8 mouse cellular contexts compared by ENCODE assay signal in the genomic region with DNA sequence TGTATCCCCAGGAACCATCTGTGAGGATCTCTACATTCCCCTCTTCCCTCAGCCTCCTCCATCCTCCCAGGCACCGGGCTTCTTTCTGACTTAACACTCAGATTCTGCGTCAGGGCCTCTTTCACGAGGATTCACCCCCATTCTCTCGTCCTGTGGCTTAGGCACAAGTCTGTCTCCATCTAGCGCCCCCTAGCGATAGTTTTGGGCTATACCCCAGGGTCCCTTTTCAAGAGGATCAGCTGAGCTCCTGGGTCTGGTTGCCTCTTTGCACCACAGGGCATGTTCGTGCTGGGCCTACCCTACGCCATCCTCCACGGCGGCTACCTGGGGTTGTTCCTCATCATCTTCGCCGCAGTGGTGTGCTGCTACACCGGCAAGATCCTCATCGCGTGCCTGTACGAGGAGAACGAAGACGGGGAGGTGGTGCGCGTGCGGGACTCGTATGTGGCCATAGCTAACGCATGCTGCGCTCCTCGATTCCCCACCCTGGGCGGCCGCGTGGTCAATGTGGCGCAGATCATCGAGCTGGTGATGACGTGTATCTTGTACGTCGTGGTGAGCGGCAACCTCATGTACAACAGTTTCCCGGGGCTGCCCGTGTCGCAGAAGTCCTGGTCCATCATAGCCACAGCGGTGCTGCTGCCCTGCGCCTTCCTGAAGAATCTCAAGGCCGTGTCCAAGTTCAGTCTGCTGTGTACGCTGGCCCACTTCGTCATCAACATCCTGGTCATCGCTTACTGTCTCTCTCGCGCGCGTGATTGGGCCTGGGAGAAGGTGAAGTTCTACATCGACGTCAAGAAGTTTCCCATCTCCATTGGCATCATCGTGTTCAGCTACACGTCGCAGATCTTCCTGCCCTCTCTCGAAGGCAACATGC. TPM values are rescaled to one million over a fixed set of nuclear protein-coding genes. Genes with fewer than 3 reads are reported as not detected.
DNase-seq lines count a peak whose midpoint lies in the region; ATAC-seq and TF ChIP-seq lines count a peak whose summit lies in the region.

No protein-coding gene starts in this region.

- 4% methylated on average over 53 of the region's 53 CpGs for WGBS in heart, embryonic 12.5 days

- ATAC-seq in heart, embryonic 12.5 days (ENCODE audit: insufficient number of reproducible peaks, low FRiP score) = 0 out of 2 replicates have a peak, but pooled peaks have one; percentile 30

- TF ChIP-seq CTCF in MEL (IDR thresholded peaks at IDR 0.05 in 2 of 3, conservative IDR thresholded peaks at IDR 0.05 in 1 of 3; ENCODE audit: control insufficient read depth in 1 of 3, insufficient read depth in 1 of 3, low read depth in 2 of 3, low read length in 3 of 3, poor library complexity in 1 of 3, severe bottlenecking in 1 of 3) = peak; percentile 57 to 67 (median 58)

- no peak overlapping the region for H3K27ac ChIP-seq in MEL (ENCODE audit: control insufficient read depth, low read depth, low read length)
- no peak overlapping the region for H3K27ac ChIP-seq in heart, embryonic 12.5 days (ENCODE audit: poor library complexity, severe bottlenecking)

- H3K27me3 ChIP-seq in MEL (ENCODE audit: control insufficient read depth in 1 of 2, insufficient read depth in 2 of 2, low read length in 2 of 2) = no peaks in the 10 kb centered on the region
- H3K27me3 ChIP-seq in heart, embryonic 12.5 days (replicated peaks) = peaks cover 100% of the 10 kb centered on the region

- no peak for TF ChIP-seq POLR2A in MEL (IDR thresholded peaks at IDR 0.05; ENCODE audit: control insufficient read depth in 1 of 2, insufficient read depth in 1 of 2, low read depth in 1 of 2, low read length in 2 of 2, poor library complexity in 1 of 2)

- no peaks in the 10 kb centered on the region for H3K4me1 ChIP-seq in MEL (ENCODE audit: control insufficient read depth in 1 of 2, insufficient read depth in 2 of 2, low read length in 2 of 2)
- H3K4me1 ChIP-seq in heart, embryonic 12.5 days (replicated peaks) = peaks cover 36% of the 10 kb centered on the region

- H3K9ac ChIP-seq in MEL (ENCODE audit: control insufficient read depth, low read depth, low read length, poor library complexity, severe bottlenecking) = no peak overlapping the region
- H3K9ac ChIP-seq in heart, embryonic 12.5 days = no peak overlapping the region

- H3K4me2 ChIP-seq in heart, embryonic 12.5 days = no peak overlapping the region

- no peaks in the 10 kb centered on the region for H3K36me3 ChIP-seq in MEL (ENCODE audit: control insufficient read depth in 1 of 2, insufficient read depth in 2 of 2, low read length in 2 of 2)
- no peaks in the 10 kb centered on the region for H3K36me3 ChIP-seq in heart, embryonic 12.5 days

- H3K79me2 ChIP-seq in MEL (ENCODE audit: control insufficient read depth, insufficient read depth, low read length, poor library complexity) = no peaks in the 10 kb centered on the region

- no peak for TF ChIP-seq EP300 in MEL (IDR thresholded peaks at IDR 0.05; ENCODE audit: low read depth in 1 of 2, low read length in 2 of 2)

- no peak overlapping the region for H3K4me3 ChIP-seq in MEL (ENCODE audit: control insufficient read depth in 1 of 2, insufficient read depth in 1 of 2, low read depth in 2 of 2, low read length in 2 of 2)
- H3K4me3 ChIP-seq in heart, embryonic 12.5 days = no peak overlapping the region

- peak; percentile 58 for DNase-seq in A20 (ENCODE audit: low read depth, low spot score)
- peak; percentile 42 for DNase-seq in MEL (ENCODE audit: low read depth, low spot score)
- DNase-seq in cerebellum, postnatal 4 days (ENCODE audit: low spot score in 2 of 2) = peak; percentile 54 to 77
- peak; percentile 47 for DNase-seq in layer of hippocampus, adult 9-10 months (ENCODE audit: low spot score)
- DNase-seq in lung, postnatal 14 days = peak; percentile 58
- DNase-seq in retina, postnatal 1 day = peak; percentile 91
- peak; percentile 88 for DNase-seq in thymus, postnatal 4 days

- peak; percentile 35 for TF ChIP-seq RAD21 in MEL (IDR thresholded peaks at IDR 0.05; ENCODE audit: low read depth, low read length)

- no peaks in the 10 kb centered on the region for H3K9me3 ChIP-seq in MEL (replicated peaks; ENCODE audit: insufficient read depth, low read length)
- no peaks in the 10 kb centered on the region for H3K9me3 ChIP-seq in heart, embryonic 12.5 days (replicated peaks)

TF ChIP-seq in MEL, 35 proteins besides CTCF, POLR2A, EP300 and RAD21:
- TF ChIP-seq GATA1 (IDR thresholded peaks at IDR 0.05; ENCODE audit: low read depth, low read length) (no peak), UBTF (IDR thresholded peaks at IDR 0.05; ENCODE audit: borderline replicate concordance, insufficient read depth, low read depth, low read length) (no peak), ZNF384 (IDR thresholded peaks at IDR 0.05; ENCODE audit: low read depth, low read length) (no peak), MYB (IDR thresholded peaks at IDR 0.05; ENCODE audit: low read depth, low read length) (no peak), TCF12 (IDR thresholded peaks at IDR 0.05; ENCODE audit: low read depth, low read length) (no peak), RCOR1 (IDR thresholded peaks at IDR 0.05; ENCODE audit: low read depth, low read length) (no peak), ZC3H11A (IDR thresholded peaks at IDR 0.05; ENCODE audit: low read depth, low read length) (0 out of 2 replicates have a peak, but pooled peaks have one; percentile 35), NRF1 (IDR thresholded peaks at IDR 0.05; ENCODE audit: insufficient read depth, low read depth, low read length, poor library complexity, severe bottlenecking) (no peak), HCFC1 (IDR thresholded peaks at IDR 0.05; ENCODE audit: low read depth, low read length) (no peak), ELF1 (IDR thresholded peaks at IDR 0.05; ENCODE audit: low read depth, low read length) (no peak), SMC3 (IDR thresholded peaks at IDR 0.05; ENCODE audit: low read depth, low read length) (peak; percentile 64)

RNA-seq across cellular contexts. Expression of a gene that starts 3.2 kb away (rescaled TPM):
- total RNA-seq in MEL (2012; rRNA removed) = not detected in 2 replicates
- polyA plus RNA-seq in MEL (2012; ENCODE audit: insufficient read depth in 1 of 2, insufficient read length in 2 of 2, low read depth in 1 of 2, low replicate concordance in 2 of 2, missing spikeins in 1 of 2) = not detected
- polyA plus RNA-seq in heart, embryonic 12.5 days (2016; fragmentation: Nextera tagmentation; extraction: Ambion mirVana) = 0.08 TPM in 1 of 2 replicates, not detected in the other

RNA-seq across cellular contexts. Expression of a gene that starts 10.9 kb away (rescaled TPM):
- total RNA-seq in MEL (2012; rRNA removed) = 16.2 and 17.0 TPM in 2 replicates
- polyA plus RNA-seq in MEL (2012; ENCODE audit: insufficient read depth in 1 of 2, insufficient read length in 2 of 2, low read depth in 1 of 2, low replicate concordance in 2 of 2, missing spikeins in 1 of 2) = 10 to 100 TPM in 1 of 2 experiments, not detected in 1; 20.8 TPM
- 10.1 and 11.1 TPM in 2 replicates for polyA plus RNA-seq in heart, embryonic 12.5 days (2016; fragmentation: Nextera tagmentation; extraction: Ambion mirVana)

RNA-seq across cellular contexts. Expression of a gene that starts 51.4 kb away (rescaled TPM):
- under 0.01 and 0.03 TPM in 2 replicates for total RNA-seq in MEL (2012; rRNA removed)
- under 1 TPM in 1 of 2 experiments, not detected in 1; 0.67 TPM for polyA plus RNA-seq in MEL (2012; ENCODE audit: insufficient read depth in 1 of 2, insufficient read length in 2 of 2, low read depth in 1 of 2, low replicate concordance in 2 of 2, missing spikeins in 1 of 2)
- 4.0 and 4.6 TPM in 2 replicates for polyA plus RNA-seq in heart, embryonic 12.5 days (2016; fragmentation: Nextera tagmentation; extraction: Ambion mirVana)
